Mouse (Mus musculus): Measurements from ENCODE around the gene Gpr137b. TPM values are rescaled to one million over a fixed set of nuclear protein-coding genes. Genes with fewer than 3 reads are reported as not detected.
"Not testable (repeated sequence)": the region's sequence is repeated elsewhere in the genome, so short reads cannot be mapped to it uniquely, and the experiment has no call there.

Gene Gpr137b
- polyA plus RNA-seq, 1 experiment from 2014 or later: 16.3 TPM

GRCm38 (mm10) chr13:13415120-13416006, 21.5 kb upstream of the Gpr137b start:
- Histone ChIP-seq H3K9ac (ENCODE audit: low read length) (peak overlapping the region; percentile 30; the same call in 1 of the 2 replicates), H3K4me2 (ENCODE audit: low read length) (peak overlapping the region; percentile 48)
- H3K9me3 ChIP-seq (ENCODE audit: control insufficient read depth, low read length); H3K27ac ChIP-seq (replicated peaks in 1 of 2; ENCODE audit: control insufficient read depth in 1 of 2, insufficient read depth in 1 of 2, low read depth in 2 of 2, low read length in 2 of 2); ATAC-seq (ENCODE audit: insufficient number of reproducible peaks, insufficient read depth, low FRiP score, low read depth); H3K27me3 ChIP-seq (ENCODE audit: control insufficient read depth, insufficient read depth, low read length); H3K4me1 ChIP-seq (ENCODE audit: control insufficient read depth in 2 of 2, insufficient read depth in 2 of 2, low read length in 2 of 2); H3K4me3 ChIP-seq (ENCODE audit: control insufficient read depth in 1 of 2, insufficient read depth in 1 of 2, low read depth in 1 of 2, low read length in 2 of 2); H3K36me3 ChIP-seq (ENCODE audit: control insufficient read depth, insufficient read depth, low read length): not testable (repeated sequence)
- 33% methylated on average over 22 of the region's 23 CpGs for WGBS

GRCm38 (mm10) chr13:13414206-13414605, 20.4 kb upstream of the Gpr137b start:
- WGBS: 57% methylated on average over 3 of the region's 3 CpGs
- no peak overlapping the region for H3K4me3 ChIP-seq (ENCODE audit: control insufficient read depth in 1 of 2, insufficient read depth in 1 of 2, low read depth in 1 of 2, low read length in 2 of 2)
- H3K27me3 ChIP-seq (ENCODE audit: control insufficient read depth, insufficient read depth, low read length): no peaks in the 10 kb centered on the region
- ATAC-seq (ENCODE audit: insufficient number of reproducible peaks, insufficient read depth, low FRiP score, low read depth): no peak
- no peak overlapping the region for H3K27ac ChIP-seq (replicated peaks in 1 of 2; ENCODE audit: control insufficient read depth in 1 of 2, insufficient read depth in 1 of 2, low read depth in 2 of 2, low read length in 2 of 2)
- H3K36me3 ChIP-seq (ENCODE audit: control insufficient read depth, insufficient read depth, low read length): no peaks in the 10 kb centered on the region
- H3K4me2 ChIP-seq (ENCODE audit: low read length): no peak overlapping the region
- H3K9me3 ChIP-seq (ENCODE audit: control insufficient read depth, low read length): no peaks in the 10 kb centered on the region
- H3K4me1 ChIP-seq (ENCODE audit: control insufficient read depth in 2 of 2, insufficient read depth in 2 of 2, low read length in 2 of 2): no peaks in the 10 kb centered on the region
- H3K9ac ChIP-seq (ENCODE audit: low read length): no peak overlapping the region

GRCm38 (mm10) chr13:13405511-13405910, 11.7 kb upstream of the Gpr137b start:
- not testable (repeated sequence) for H3K4me2 ChIP-seq (ENCODE audit: low read length); H3K4me3 ChIP-seq (ENCODE audit: control insufficient read depth in 1 of 2, insufficient read depth in 1 of 2, low read depth in 1 of 2, low read length in 2 of 2)
- WGBS: no CpG with 5 or more reads among the region's 6 CpGs

GRCm38 (mm10) chr13:13404517-13405155, 10.8 kb upstream of the Gpr137b start:
- not testable (repeated sequence) for H3K27ac ChIP-seq (replicated peaks in 1 of 2; ENCODE audit: control insufficient read depth in 1 of 2, insufficient read depth in 1 of 2, low read depth in 2 of 2, low read length in 2 of 2); H3K9me3 ChIP-seq (ENCODE audit: control insufficient read depth, low read length); H3K4me3 ChIP-seq (ENCODE audit: control insufficient read depth in 1 of 2, insufficient read depth in 1 of 2, low read depth in 1 of 2, low read length in 2 of 2); H3K4me1 ChIP-seq (ENCODE audit: control insufficient read depth in 2 of 2, insufficient read depth in 2 of 2, low read length in 2 of 2); H3K4me2 ChIP-seq (ENCODE audit: low read length); ATAC-seq (ENCODE audit: insufficient number of reproducible peaks, insufficient read depth, low FRiP score, low read depth); H3K27me3 ChIP-seq (ENCODE audit: control insufficient read depth, insufficient read depth, low read length); H3K36me3 ChIP-seq (ENCODE audit: control insufficient read depth, insufficient read depth, low read length); H3K9ac ChIP-seq (ENCODE audit: low read length)
- WGBS: 62% methylated on average over 5 of the region's 6 CpGs

More at GRCm38 (mm10) chr13:13405511-13405910, 11.7 kb upstream of the Gpr137b start:
- H3K27me3 ChIP-seq (ENCODE audit: control insufficient read depth, insufficient read depth, low read length); H3K4me1 ChIP-seq (ENCODE audit: control insufficient read depth in 2 of 2, insufficient read depth in 2 of 2, low read length in 2 of 2); H3K36me3 ChIP-seq (ENCODE audit: control insufficient read depth, insufficient read depth, low read length); H3K9ac ChIP-seq (ENCODE audit: low read length); ATAC-seq (ENCODE audit: insufficient number of reproducible peaks, insufficient read depth, low FRiP score, low read depth); H3K27ac ChIP-seq (replicated peaks in 1 of 2; ENCODE audit: control insufficient read depth in 1 of 2, insufficient read depth in 1 of 2, low read depth in 2 of 2, low read length in 2 of 2); H3K9me3 ChIP-seq (ENCODE audit: control insufficient read depth, low read length): not testable (repeated sequence)

GRCm38 (mm10) chr13:13403839-13404238, 10.0 kb upstream of the Gpr137b start:
- H3K9me3 ChIP-seq (ENCODE audit: control insufficient read depth, low read length); ATAC-seq (ENCODE audit: insufficient number of reproducible peaks, insufficient read depth, low FRiP score, low read depth); H3K27ac ChIP-seq (replicated peaks in 1 of 2; ENCODE audit: control insufficient read depth in 1 of 2, insufficient read depth in 1 of 2, low read depth in 2 of 2, low read length in 2 of 2); H3K36me3 ChIP-seq (ENCODE audit: control insufficient read depth, insufficient read depth, low read length); H3K4me1 ChIP-seq (ENCODE audit: control insufficient read depth in 2 of 2, insufficient read depth in 2 of 2, low read length in 2 of 2); H3K27me3 ChIP-seq (ENCODE audit: control insufficient read depth, insufficient read depth, low read length); H3K4me3 ChIP-seq (ENCODE audit: control insufficient read depth in 1 of 2, insufficient read depth in 1 of 2, low read depth in 1 of 2, low read length in 2 of 2); H3K4me2 ChIP-seq (ENCODE audit: low read length); H3K9ac ChIP-seq (ENCODE audit: low read length): not testable (repeated sequence)
- whole genome bisulfite sequencing: 84% methylated on average over 3 of the region's 6 CpGs

GRCm38 (mm10) chr13:13403366-13403765, 9.6 kb upstream of the Gpr137b start:
- H3K27ac ChIP-seq (replicated peaks in 1 of 2; ENCODE audit: control insufficient read depth in 1 of 2, insufficient read depth in 1 of 2, low read depth in 2 of 2, low read length in 2 of 2); H3K4me1 ChIP-seq (ENCODE audit: control insufficient read depth in 2 of 2, insufficient read depth in 2 of 2, low read length in 2 of 2); H3K4me3 ChIP-seq (ENCODE audit: control insufficient read depth in 1 of 2, insufficient read depth in 1 of 2, low read depth in 1 of 2, low read length in 2 of 2); H3K9me3 ChIP-seq (ENCODE audit: control insufficient read depth, low read length); H3K9ac ChIP-seq (ENCODE audit: low read length); H3K36me3 ChIP-seq (ENCODE audit: control insufficient read depth, insufficient read depth, low read length); H3K4me2 ChIP-seq (ENCODE audit: low read length); H3K27me3 ChIP-seq (ENCODE audit: control insufficient read depth, insufficient read depth, low read length); ATAC-seq (ENCODE audit: insufficient number of reproducible peaks, insufficient read depth, low FRiP score, low read depth): not testable (repeated sequence)
- WGBS: 73% methylated on average over 2 of the region's 3 CpGs

- H3K27me3 ChIP-seq (ENCODE audit: control insufficient read depth, insufficient read depth, low read length); ATAC-seq (ENCODE audit: insufficient number of reproducible peaks, insufficient read depth, low FRiP score, low read depth); H3K36me3 ChIP-seq (ENCODE audit: control insufficient read depth, insufficient read depth, low read length); H3K9me3 ChIP-seq (ENCODE audit: control insufficient read depth, low read length); H3K4me1 ChIP-seq (ENCODE audit: control insufficient read depth in 2 of 2, insufficient read depth in 2 of 2, low read length in 2 of 2); H3K27ac ChIP-seq (replicated peaks in 1 of 2; ENCODE audit: control insufficient read depth in 1 of 2, insufficient read depth in 1 of 2, low read depth in 2 of 2, low read length in 2 of 2); H3K9ac ChIP-seq (ENCODE audit: low read length); H3K4me2 ChIP-seq (ENCODE audit: low read length); H3K4me3 ChIP-seq (ENCODE audit: control insufficient read depth in 1 of 2, insufficient read depth in 1 of 2, low read depth in 1 of 2, low read length in 2 of 2): not testable (repeated sequence)
- WGBS: 66% methylated on average over 5 of the region's 5 CpGs
These were observed 9.0 kb upstream of the Gpr137b start for GRCm38 (mm10) chr13:13402818-13403217.

All from heart, embryonic 14.5 days (tissue).